Mouse (Mus musculus): ENCODE data around the gene Cpne7.

DNA sequence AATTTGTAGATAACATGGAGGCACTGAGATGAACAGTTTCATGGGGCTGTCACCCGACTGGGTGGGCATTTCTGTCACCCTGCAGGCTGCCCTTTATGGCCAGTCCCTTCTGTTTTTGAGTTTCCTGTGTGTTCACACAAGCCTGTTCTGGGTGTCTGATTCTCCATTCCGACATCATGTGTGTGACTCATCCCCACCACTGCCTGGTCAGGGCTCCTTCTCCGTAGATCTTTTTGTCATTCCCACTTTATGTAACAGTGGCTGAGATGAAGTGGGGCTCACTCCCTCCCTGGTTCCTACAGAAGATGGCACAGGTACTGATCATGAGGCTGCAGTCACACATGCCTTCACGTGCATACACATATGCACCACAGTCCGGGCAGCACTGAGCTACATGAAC is 5.5 kb downstream of the Cpne7 start:
- no peak for TF ChIP-seq CTCF (IDR thresholded peaks at IDR 0.05; ENCODE audit: low read depth)
- TF ChIP-seq EP300 (optimal IDR thresholded peaks at IDR 0.05): no peak

Measured in stomach, postnatal 0 days (tissue).